Mouse (Mus musculus) stomach, postnatal 0 days (tissue): Measurements from ENCODE around the gene Pofut1. TPM values are rescaled to one million over a fixed set of nuclear protein-coding genes. Genes with fewer than 3 reads are reported as not detected.

Experiments
- ATAC-seq: fragments of 200-750 bp; cut with Nextera tagmentation; 2 replicates; pipeline ENCODE4 v1.8.0; 2017; ENCODE audit not compliant: low FRiP score, low TSS enrichment
- DNase-seq: peaks from one replicate; pipeline ENCODE4 v3.0.0-alpha.2; 2016; ENCODE audit warnings: low spot score
- H3K27ac ChIP-seq: fragments of 300-500 bp; sonication (generic); replicated peaks from 2 replicates; pipeline ENCODE4 v1.5.1; 2014; ENCODE audit warnings: mild to moderate bottlenecking, control low read depth
- H3K27me3 ChIP-seq: fragments of 300-500 bp; sonication (generic); 2 replicates; pipeline ENCODE4 v1.6.1; 2014; ENCODE audit warnings: low read length; ENCODE audit not compliant: control insufficient read depth, insufficient read depth
- H3K36me3 ChIP-seq: fragments of 300-500 bp; sonication (generic); 2 replicates; pipeline ENCODE4 v1.6.1; 2014; ENCODE audit warnings: low read length, mixed read lengths; ENCODE audit not compliant: control insufficient read depth, insufficient read depth
- H3K4me1 ChIP-seq: fragments of 300-500 bp; sonication (generic); replicated peaks from 2 replicates; pipeline ENCODE4 v1.6.1; 2014; ENCODE audit warnings: antibody characterized with exemption; ENCODE audit not compliant: control insufficient read depth, insufficient read depth
- H3K4me2 ChIP-seq: fragments of 300-500 bp; sonication (generic); replicated peaks from 2 replicates; pipeline ENCODE4 v1.6.1; 2014; ENCODE audit warnings: low read depth, mild to moderate bottlenecking, control low read depth, moderate library complexity
- H3K4me3 ChIP-seq: fragments of 300-500 bp; sonication (generic); 2 replicates; pipeline ENCODE4 v1.5.1; 2014; ENCODE audit warnings: low read depth, low read length, control low read depth
- H3K9ac ChIP-seq: fragments of 300-500 bp; sonication (generic); 2 replicates; pipeline ENCODE4 v1.6.1; 2014; ENCODE audit warnings: mild to moderate bottlenecking, low read length, control low read depth, mixed read lengths
- H3K9me3 ChIP-seq: fragments of 300-500 bp; sonication (generic); 2 replicates; pipeline ENCODE4 v1.6.1; 2016; ENCODE audit warnings: low read length; ENCODE audit not compliant: control insufficient read depth
- CTCF ChIP-seq: IDR thresholded peaks from 2 replicates; pipeline ENCODE4 v1.5.1; 2016; ENCODE audit warnings: antibody characterized with exemption, low read depth, mild to moderate bottlenecking, moderate library complexity
- EP300 ChIP-seq: optimal IDR thresholded peaks from 2 replicates; pipeline ENCODE3; 2016; ENCODE audit warnings: antibody characterized with exemption
- WGBS: fragments of 180-500 bp; shearing (Covaris S2); extraction: QIAGEN DNeasy Blood & Tissue Kit; methylation state at CpG from one replicate; pipeline ENCODE4 v1.1.7; 2014; 5-methylcytosine and 5-hydroxymethylcytosine counted together
- polyA plus RNA-seq: library from polyadenylated mRNA; unstranded; fragments of >200 nt; fragmentation: Nextera tagmentation; extraction: Ambion mirVana; gene quantifications from 2 replicates; pipeline ENCODE4 v1.2.1, GENCODE M21; 2015

Gene Pofut1
- 2.6 and 2.7 TPM in 2 replicates for polyA plus RNA-seq

DNA sequence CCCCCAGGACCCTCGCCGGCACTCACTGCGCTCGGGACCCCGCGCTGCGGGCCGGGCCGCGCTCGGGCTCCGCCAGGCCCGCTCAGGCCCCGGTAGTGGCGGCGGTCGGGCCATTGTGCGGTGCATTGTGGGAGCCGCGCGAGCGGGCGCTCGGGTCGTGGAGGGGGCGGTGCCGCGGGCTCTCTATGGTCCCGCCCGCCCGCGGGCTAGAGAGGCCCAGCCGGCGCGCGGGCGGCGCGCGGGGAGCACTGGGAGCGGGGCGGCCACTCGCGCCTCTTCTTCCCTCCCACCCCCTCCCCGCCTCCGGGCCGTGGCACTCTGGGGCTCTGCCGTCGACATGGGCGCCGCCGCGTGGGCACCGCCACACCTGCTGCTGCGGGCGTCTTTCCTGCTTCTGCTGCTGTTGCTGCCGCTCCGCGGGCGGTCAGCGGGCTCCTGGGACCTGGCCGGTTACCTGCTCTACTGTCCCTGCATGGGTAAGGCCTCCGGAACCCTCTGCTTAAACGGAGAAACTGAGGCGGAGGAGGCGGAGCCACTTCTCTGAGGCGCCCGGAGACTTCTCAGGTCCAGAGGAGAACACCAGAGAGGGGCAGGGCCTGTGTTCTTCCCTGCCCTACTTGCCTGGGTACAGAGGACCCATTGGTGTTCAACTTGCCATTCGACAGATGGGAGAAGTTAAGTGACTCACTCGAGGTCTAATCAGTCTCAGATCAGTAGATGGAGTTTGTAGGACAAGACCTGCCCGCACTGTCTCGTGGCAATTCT is at the start of gene Pofut1, which contains the start of gene Plagl2:
TSS of gene Pofut1 (plus strand) at position 284 of the 765 bp plus-strand sequence.
TSS of gene Plagl2 (minus strand) at position 177 of the 765 bp plus-strand sequence.
- Histone ChIP-seq H3K9ac (peak within 1 kb of the TSS; percentile 99), H3K27me3 (no peaks in the 10 kb centered on the region), H3K4me2 (peak within 1 kb of the TSS; percentile 90), H3K27ac (peak within 1 kb of the TSS; percentile 98), H3K4me3 (peak within 1 kb of the TSS; percentile 99), H3K9me3 (no peaks in the 10 kb centered on the region), H3K36me3 (no peaks in the 10 kb centered on the region), H3K4me1 (peaks cover 10% of the 10 kb centered on the region)
- DNase-seq (peak; percentile 94), ATAC-seq (peak; percentile 96)
- under 1% methylated on average over 42 of the region's 72 CpGs for WGBS
- TF ChIP-seq CTCF (peak; percentile 58), EP300 (no peak)

DNA sequence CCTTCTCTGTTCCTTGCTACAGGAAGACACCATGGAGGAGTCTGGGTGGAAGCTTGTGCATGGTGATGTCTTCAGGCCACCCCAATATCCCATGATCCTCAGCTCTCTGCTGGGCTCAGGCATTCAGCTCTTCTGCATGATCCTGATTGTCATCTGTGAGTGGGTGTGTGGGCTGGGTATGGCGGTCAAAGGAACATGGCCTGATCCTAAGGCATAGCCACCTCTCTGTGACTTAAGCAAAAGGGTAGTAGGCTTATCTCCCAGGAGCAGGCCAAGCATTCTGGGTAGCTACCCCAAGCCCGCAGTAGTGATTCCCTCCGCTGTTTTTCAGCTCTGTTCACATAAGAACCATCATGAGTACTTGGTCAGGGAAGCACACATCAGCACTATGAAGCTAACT is 47.1 kb upstream of the Pofut1 start:
- ATAC-seq (no peak), DNase-seq (no peak)
- TF ChIP-seq EP300 (no peak), CTCF (no peak)
- no peaks in the 10 kb centered on the region for H3K27me3 ChIP-seq
- 93% methylated on average over 3 of the region's 3 CpGs for WGBS
- H3K36me3 ChIP-seq: peaks cover 42% of the 10 kb centered on the region
- no peaks in the 10 kb centered on the region for H3K4me1 ChIP-seq
- no peaks in the 10 kb centered on the region for H3K9me3 ChIP-seq
- no peak overlapping the region for H3K27ac ChIP-seq
- no peak overlapping the region for H3K9ac ChIP-seq
- H3K4me2 ChIP-seq: no peak overlapping the region
- no peak overlapping the region for H3K4me3 ChIP-seq

DNA sequence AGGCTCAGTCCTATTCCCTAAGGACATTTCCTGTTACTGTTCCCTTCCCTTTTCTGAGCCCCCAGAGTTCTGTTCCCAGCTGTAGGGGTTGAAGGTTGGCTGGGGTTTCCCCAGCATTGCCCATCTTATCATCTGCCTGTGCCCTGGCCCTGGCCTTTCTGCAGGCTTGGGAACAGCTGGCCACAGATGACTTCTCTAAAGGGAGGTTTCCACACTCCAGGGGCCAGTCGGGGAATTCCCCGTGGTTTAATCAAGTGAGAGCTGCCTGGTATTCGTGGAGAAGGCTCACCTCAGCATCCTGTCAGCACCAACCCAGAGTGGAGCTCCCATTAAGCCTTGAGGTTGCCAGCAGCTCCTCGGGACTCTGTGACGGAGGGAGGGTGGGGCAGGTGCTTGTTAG is 42.8 kb upstream of the Pofut1 start:
- Histone ChIP-seq H3K9me3 (no peaks in the 10 kb centered on the region), H3K4me2 (no peak overlapping the region), H3K4me1 (no peaks in the 10 kb centered on the region), H3K36me3 (peaks cover 35% of the 10 kb centered on the region), H3K27ac (no peak overlapping the region), H3K9ac (no peak overlapping the region), H3K27me3 (no peaks in the 10 kb centered on the region), H3K4me3 (no peak overlapping the region)
- ATAC-seq (no peak), DNase-seq (no peak)
- TF ChIP-seq EP300: no peak
- no peak for TF ChIP-seq CTCF
- 62% methylated on average over 5 of the region's 5 CpGs for WGBS

DNA sequence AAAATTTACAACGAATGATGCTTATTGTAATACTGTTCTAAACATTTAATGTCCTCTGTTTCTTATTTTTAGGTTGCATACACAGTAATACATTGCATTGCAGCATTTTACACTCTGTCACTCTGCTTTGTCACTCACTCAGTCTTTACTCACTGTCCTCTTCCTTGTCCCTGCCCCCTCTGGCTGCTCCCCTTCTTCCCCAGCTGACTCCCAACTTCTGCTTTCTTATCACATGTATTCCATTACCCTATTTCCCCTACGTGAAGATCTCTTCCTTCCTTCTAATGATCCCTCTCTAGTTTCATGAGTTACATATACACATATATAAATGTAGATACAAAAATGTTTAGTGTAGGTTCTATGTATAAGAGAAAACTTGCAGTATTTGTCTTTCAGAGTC is 42.2 kb upstream of the Pofut1 start:
- Histone ChIP-seq H3K36me3 (peaks cover 36% of the 10 kb centered on the region), H3K4me3 (no peak overlapping the region), H3K9ac (no peak overlapping the region), H3K27ac (no peak overlapping the region), H3K27me3 (no peaks in the 10 kb centered on the region), H3K9me3 (no peaks in the 10 kb centered on the region), H3K4me1 (no peaks in the 10 kb centered on the region), H3K4me2 (no peak overlapping the region)
- no peak for TF ChIP-seq EP300
- no peak for TF ChIP-seq CTCF
- DNase-seq (no peak), ATAC-seq (no peak)
- 85% methylated on average over 2 of the region's 2 CpGs for WGBS

DNA sequence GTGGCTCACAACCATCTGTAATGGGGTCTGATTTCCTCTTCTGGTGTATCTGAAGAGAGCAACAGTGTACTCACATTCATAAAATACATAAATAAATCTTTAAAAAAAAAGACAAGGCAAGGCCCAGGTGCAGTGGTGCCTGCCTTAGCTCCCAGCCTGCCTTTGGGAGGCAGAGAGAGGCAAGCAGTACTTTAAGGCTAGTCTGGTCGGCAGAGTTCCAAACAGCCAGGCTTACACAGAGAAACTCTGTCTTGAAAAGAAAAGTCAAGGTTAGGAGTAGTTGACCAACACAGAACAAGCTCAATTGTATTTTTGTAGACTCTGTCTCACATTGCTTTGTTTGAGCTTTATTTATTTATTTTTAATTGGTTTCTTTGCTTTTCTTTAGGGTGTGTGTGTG is 38.6 kb upstream of the Pofut1 start:
- no peak for ATAC-seq
- WGBS: 78% methylated on average over 1 of the region's 1 CpGs
- peaks cover 15% of the 10 kb centered on the region for H3K36me3 ChIP-seq

DNA sequence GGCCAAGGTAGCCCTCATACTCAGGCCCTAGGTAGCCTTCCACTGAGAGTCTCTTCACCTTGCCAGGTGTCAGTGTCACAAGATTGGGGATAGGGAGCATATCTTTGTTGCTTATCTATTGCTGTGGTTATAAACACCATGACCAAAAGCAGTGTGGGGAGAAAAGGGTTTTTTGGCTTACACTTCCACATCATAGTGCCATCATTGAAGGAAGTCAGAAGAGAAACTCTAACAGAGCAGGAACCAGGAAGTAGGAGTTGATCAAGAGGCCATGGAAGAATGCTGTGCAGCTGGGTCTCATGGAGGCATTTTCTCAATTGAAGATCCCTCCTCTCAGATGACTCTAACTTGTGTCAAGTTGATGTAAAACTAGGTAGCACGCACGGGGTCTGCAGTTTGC is 33.2 kb upstream of the Pofut1 start:
- no peak overlapping the region for H3K27ac ChIP-seq
- TF ChIP-seq CTCF: no peak
- TF ChIP-seq EP300: no peak
- WGBS: 92% methylated on average over 2 of the region's 2 CpGs
- ATAC-seq: no peak
- no peak overlapping the region for H3K4me2 ChIP-seq
- H3K36me3 ChIP-seq: peaks cover 14% of the 10 kb centered on the region
- H3K4me3 ChIP-seq: no peak overlapping the region
- DNase-seq: no peak
- H3K27me3 ChIP-seq: no peaks in the 10 kb centered on the region
- H3K9me3 ChIP-seq: no peaks in the 10 kb centered on the region
- H3K4me1 ChIP-seq: no peaks in the 10 kb centered on the region
- no peak overlapping the region for H3K9ac ChIP-seq

More for the DNA sequence above, 38.6 kb upstream of the Pofut1 start:
- Histone ChIP-seq H3K27ac (no peak overlapping the region), H3K4me1 (no peaks in the 10 kb centered on the region), H3K9me3 (no peaks in the 10 kb centered on the region), H3K4me2 (no peak overlapping the region), H3K9ac (no peak overlapping the region), H3K4me3 (no peak overlapping the region), H3K27me3 (no peaks in the 10 kb centered on the region)
- no peak for DNase-seq
- no peak for TF ChIP-seq EP300
- no peak for TF ChIP-seq CTCF
